Mouse (Mus musculus) embryo, embryonic 10 days (tissue): ENCODE data around the gene Nkg7.
A peak's percentile ranks its signal among the peaks of the same experiment; 100 is the strongest.

ENCODE experiments used
- DNase-seq: peaks from one replicate; pipeline ENCODE4 v3.0.0-alpha.2; 2015; ENCODE audit warnings: low spot score

Nkg7 gene

DNA sequence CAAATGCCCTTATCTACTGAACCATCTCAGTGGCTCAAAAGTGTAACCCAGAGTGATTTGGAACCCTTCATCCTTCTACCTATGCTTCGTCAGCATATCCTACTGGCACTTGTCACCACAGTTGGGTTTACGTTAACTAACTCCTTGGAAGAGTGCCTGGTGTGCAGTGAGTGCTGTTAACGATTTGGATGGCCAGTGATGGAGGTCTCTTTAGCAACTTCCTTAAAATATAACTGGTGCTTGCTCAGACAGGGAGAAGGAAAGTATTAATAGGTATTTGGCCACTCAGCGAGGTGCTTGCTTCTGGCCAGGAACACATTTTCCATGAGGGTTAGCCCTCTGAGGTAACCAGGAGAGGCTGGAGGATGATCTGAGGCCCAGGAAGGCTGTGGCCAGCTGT is 10.9 kb downstream of the Nkg7 start:
- DNase-seq = no peak

DNA sequence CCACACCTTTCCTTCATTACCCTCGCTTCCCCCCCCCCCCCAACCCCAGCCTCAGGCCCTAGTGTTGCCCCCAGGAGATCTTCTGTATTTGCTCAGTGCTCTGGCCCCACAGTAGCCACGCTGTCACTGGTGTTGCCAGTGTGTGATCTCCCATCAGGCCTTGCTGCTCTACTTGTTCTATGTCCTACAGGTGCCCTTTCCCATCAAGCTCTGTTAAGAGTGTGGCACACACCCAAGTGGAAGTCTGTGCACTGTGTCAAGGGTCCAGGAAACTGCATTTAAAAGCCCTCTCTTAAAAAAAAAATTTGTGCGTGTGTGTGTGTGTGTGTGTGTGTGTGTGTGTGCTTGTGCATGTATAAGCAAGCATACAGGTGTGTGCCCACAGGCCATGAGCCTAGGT is 11.4 kb downstream of the Nkg7 start:
- DNase-seq = no peak

DNA sequence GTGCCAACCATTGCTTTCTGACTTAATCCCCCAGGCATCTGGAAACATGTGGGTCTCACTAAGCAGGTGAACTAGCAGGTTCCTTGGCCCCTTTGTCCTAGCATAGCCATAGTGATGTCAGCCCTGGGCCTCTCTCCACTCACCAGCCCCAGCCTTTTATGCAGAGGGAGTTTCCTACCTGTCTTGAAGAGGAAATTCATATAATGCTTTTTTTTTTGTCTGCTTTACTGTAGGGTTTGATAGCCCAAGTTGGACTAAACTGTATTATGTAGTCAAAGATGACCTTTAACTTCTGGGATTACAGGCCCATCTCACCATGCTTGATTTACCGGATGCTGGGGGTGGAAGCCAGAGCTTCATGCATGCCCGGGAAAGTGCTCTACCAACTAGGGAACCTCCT is 12.9 kb downstream of the Nkg7 start:
- no peak for DNase-seq

DNA sequence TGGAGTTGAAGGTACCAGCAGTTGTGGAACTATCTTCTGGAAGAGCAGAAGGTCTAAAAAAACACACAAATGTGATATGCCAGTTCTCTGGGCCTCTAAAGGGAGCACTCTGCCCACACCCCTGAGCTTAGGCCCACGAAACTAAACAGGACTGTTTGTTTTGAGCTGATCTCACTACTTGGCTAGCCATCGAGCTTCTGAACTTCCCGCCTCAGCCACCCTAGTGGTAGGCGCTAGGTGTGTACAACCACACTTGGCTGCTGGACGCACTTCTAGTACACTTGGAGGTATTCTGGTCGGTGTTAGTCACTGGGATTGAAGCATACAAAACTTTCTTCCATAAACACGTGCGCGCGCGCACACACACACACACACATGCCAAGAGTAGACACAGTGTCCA is 14.9 kb downstream of the Nkg7 start:
- no peak for DNase-seq

DNA sequence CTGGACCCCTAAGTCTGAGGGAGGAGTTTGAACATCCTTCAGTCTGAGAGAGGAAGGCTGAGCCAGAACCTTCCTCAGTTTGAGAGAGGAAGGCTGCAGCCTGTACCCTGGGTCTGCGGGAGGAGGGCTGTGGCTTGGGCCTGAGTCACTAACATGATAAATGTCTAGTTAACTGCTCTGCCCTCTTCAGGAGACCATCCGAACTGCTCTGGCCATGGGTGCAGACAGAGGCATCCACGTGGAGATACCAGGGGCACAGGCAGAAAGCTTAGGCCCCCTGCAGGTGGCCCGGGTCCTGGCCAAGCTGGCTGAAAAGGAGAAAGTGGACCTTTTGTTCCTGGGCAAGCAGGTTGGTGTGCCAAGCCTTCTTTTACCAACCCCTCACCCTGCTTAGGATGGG is 15.7 kb downstream of the Nkg7 start:
- peak; percentile 18 for DNase-seq

DNA sequence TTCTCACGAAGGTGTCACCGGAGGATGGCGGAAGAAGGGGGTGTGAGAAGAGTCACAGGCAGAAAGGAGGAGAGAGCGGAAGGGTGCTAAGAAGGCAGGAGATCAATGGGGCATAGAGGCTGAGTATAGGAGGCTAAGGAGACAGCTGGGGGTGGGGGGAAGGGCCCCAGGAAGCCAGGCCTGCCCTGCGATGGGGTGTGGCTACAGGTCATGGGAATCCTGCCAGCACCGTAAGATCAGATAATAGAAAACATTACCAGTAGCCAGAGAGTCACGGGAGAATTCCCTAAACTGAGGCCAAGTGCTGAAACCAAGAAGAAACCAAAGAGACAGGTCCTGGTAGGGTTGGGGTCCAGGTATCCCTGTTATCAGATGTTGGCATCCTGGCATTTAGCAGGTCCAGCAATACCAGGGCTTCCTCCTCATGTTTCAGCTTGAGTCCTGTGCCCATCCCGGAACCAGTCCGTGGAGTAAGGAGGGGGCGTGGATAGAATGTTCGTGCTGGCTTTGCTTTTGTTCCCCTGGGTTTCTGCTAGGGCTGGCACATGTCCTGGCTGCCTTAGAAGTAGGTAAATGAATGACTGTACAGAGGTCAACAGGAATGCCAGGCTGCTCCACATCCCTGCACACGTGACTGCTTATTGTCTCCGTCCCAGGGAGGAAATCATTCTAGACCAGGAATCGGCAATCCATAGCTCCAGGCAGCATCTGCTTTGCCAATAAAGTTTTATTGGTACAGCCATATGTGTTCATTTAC is 16.9 kb downstream of the Nkg7 start:
- no peak for DNase-seq

DNA sequence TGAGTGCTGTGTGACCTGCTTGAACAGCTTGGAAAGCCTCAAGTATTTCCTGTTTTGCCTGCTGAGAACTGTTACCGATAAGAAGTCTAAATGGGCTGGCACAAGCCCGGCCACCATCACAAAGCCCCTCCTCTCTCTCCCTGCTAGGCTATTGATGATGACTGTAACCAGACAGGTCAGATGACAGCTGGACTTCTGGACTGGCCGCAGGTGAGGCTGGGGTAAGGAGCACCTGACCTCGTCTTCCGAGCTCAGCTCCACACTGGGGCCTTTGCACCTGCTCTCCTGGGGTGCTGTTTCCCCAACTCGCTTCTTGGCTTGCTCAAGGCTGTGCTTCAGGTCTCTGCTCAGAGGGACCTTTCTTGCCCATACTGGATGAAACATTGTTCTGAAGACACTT is 17.5 kb downstream of the Nkg7 start:
- DNase-seq = no peak

DNA sequence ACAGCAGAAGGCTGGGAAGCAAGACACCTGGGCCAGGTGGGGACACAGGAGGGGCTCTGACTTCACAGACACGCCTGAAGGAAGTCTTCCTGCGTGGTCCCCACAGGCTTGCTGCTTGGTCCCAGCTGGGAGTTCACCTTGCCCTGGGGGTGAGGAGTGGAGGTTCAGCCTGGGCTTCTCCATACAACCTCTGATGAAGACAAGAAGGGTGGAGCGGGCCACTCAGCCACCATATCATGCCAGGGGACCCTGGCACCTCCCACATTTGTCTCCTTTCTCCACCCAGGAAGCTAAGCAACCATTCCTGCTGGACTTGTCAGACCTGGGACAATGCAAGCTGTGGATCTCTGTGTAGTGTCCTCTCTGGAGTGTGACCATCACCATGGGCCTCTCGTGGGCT is 26.0 kb downstream of the Nkg7 start, which contains the start of gene Vsig10l:
Gene Vsig10l, plus strand, starts transcription at position 301 of the 400 bp plus-strand sequence.
- DNase-seq = no peak

DNA sequence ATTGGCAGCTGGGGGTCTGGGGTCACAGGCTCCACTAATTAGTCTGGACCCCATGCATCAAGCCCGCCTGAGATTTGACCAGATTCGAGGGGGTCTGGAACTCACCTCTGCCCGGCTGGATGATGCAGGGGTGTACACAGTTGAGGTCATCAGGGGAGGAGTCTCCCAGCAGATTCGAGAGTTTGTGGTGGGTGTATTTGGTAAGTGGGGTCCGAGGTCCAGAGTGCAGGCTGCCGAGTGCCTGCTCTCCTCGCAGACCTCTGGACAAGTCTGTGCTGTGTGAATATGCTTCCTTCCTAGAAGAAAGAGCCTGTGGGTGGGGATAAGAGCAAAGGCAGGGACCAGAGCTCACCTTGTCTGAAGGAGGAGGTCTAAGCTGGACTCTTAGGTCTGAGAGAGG is 27.1 kb downstream of the Nkg7 start:
- DNase-seq = no peak

DNA sequence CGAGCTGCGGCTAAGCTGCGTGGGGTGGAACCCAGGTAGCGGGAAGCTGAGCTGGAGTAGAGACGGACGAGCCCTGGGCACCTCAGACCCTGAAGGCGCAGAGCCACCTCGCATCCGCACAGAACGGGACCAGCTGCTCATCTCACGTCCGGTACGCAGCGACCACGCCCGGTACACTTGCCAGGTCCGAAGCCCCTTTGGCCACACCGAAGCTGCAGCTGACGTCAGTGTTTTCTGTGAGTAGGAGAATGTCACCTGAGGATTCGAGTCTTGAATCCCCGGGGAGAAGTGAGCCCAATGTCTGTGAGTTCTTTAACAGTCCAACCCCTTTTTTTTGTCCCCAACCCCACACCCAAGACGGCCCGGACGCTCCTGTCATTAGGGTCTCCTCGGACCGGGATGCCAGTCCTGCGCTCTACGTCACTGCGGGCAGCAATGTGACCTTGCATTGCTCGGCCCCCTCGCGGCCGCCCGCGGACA is 28.0 kb downstream of the Nkg7 start:
- peak; percentile 58 for DNase-seq

DNA sequence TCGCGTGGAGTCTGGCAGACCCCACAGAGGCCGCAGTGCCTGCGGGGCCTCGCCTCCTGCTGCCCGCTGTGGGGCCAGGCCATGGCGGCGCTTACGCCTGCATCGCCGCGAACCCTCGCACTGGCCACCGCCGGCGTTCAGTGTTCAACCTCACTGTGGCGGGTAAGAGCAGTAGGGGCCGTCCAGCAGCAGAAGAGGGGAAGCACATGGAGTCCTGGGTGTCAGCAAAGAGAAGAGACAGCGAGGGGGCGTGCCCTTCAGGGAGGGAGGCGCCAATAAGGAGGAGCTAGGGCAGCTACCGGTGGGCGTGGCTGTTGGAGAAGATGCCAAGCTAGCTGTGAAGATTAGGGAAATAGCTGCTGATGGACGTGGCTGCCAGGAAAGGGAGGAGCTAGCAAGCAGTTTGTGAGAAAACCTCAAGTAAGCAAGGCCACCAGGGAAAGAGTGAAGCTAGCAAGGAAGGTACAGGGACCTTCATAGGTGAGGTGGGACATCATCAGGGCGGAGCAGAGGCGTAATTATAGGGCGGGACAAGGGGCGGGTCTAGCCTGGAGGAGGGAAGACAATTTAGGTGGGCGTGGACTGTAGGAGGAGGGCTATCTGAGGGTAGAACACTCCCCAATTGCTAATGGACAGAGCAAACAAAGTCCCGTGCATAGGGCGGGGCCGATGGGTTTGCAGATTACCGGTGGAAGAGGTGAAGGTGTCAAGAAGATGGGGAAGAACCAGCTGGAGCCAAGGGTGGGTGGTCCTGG is 28.6 kb downstream of the Nkg7 start:
- DNase-seq = peak; percentile 94

DNA sequence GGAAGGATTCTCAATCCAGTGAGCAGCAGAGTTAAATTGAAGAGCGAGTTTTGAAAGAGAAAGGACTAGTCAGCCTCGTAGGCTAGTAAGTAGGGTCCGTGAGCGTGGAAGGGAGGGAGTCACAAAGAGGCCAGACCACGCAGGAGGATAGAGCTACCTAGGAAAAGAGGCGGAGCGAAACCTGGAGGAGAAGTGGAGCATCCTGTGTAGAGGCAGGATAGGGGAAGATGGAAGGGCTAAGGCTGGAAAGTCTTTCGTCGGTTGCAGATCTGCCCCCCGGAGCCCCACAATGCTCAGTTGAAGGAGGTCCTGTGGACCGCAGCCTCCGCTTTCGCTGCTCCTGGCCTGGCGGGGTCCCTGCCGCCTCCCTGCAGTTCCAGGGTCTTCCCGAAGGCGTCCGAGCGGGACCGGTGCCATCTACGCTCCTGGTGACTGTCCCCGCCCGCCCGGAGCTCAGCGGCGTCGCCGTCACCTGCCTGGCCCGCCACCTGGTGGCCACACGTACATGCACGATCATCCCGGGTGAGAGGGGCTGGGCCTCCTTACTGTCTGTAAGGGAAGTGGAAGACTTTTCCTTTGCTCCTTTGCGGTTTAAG is 29.3 kb downstream of the Nkg7 start:
- peak; percentile 89 for DNase-seq

DNA sequence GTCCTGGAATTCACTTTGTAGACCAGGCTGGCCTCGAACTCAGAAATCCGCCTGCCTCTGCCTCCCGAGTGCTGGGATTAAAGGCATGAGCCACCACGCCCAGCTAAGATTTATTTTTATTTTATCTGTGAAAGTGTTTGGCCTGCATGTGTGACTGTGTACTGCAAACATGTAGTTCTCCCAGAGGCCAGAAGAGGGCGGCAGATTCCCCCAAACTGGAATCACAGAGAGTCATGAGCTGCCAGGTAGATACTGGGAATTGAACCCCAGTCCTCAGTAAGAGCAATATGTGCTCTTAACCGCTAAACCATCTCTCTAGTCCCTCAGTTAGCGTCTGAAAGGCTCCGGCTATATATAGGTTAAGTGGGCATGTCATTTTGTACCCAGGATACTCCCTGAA is 33.5 kb downstream of the Nkg7 start:
- DNase-seq = peak; percentile 17

DNA sequence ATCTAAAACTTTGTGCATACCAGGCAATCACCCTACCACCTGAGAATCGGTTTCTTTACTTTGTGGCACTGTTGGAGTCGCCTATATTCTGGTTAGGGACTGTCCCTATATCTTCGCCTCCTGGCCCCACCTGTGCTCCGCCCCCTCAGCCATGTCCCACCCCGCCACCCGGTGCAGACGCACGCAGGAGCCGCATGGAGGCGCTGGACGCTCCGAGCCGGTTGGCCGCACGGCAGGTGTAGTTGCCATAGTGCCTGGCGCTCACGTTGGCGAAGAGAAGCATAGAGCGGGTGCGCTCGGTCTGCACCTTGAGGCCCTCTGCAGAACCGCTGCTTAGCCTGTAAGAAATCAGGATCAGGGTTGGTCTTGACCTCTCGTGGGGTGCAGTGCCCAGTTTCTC is 38.8 kb downstream of the Nkg7 start:
- peak; percentile 14 for DNase-seq

DNA sequence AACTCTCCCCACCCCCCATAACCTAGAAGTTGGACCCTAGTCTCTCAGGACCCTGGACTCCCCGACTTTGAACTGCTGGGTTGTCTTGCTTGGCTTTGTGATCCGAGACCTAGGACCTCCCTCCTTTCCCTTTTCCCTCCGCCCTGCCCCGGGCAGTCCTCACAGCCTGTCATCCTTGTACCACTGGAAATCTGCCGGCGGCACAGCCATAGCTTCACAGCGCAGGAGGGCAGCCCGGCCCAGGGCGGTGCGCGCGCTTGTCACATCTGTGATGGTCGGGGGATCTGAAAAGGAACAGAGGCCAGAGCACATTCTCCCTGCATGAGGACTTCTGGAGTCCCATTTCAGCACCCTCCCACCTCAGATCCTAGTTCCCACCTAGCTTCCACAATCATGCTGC is 39.5 kb downstream of the Nkg7 start:
- peak; percentile 37 for DNase-seq

DNA sequence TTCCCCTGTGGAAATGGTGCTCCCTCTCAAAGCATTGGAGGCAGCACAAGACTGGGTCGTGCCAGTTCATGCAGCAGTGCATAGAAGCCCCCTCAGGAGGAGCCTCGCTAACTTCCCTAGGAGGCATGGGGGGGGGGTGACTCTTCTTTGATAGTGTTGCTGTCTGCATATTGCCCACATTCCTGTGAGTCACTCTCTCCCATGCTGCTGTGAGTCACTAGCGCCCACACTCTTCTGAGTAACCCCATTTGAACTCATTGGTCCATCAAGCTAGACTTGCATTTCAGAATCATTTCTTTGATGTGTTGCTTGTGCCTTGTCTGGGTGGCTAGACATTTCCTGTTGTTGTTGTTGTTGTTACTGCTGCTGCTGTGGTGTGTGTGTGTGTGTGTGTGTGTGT is 44.3 kb downstream of the Nkg7 start:
- DNase-seq = no peak

DNA sequence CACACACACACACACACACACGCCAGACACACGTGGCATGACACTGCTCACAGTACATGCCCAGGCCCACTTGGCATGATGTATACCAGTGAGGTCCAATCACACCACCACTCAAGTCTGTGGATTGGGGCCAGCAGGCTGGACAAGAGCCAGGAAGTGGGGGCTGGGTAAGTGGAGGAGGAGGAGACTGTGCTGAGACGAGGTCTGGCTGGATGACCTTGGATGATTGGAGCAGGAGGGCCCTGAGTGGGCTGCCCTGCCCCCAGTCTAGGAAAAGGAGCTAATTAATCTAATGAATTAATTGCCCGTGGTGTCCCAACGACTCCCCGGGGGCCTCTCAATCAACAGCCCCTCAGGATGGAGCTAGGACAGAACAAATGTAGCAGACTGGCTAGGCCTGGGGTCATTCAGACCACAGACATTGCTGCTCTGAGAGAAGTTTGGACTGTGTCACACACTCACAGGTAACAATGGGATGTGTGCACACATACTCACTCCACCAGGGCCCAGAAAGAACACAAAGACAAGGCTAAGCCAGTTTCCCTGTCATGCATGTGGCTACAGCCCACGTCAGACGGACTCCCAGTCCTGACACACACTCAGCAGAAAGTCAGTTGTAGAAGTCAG is 45.3 kb downstream of the Nkg7 start:
- no peak for DNase-seq

DNA sequence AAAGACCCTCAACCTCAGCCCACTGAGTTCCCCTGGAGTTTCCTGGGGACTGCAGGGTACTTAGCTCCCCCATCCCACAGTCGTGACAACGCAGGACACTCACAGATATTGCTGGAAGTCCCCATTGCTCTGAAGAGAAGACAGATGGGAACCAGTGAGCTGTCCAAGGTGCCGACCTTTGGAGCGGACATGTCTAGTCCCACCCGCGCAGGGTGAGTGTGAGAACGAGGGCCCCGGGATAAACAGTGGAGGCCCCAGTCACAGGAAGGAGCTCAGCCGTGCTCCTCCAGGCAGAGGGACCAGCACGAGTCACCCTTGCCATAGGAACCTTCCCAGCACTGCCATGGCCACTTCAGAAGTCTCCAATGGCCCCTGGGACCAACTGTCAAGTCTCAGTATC is 46.4 kb downstream of the Nkg7 start:
- peak; percentile 68 for DNase-seq
